Mouse (Mus musculus) kidney, adult 2 months (tissue): ENCODE data around the gene Hist1h1c. TPM values are rescaled to one million over a fixed set of nuclear protein-coding genes. Genes with fewer than 3 reads are reported as not detected.
"Not testable (repeated sequence)": the region's sequence is repeated elsewhere in the genome, so short reads cannot be mapped to it uniquely, and the experiment has no call there.

Source experiments
- DNase-seq: peaks from one replicate; pipeline ENCODE4 v3.0.0; 2021
- H3K27ac ChIP-seq: fragments of 200-500 bp; 2 replicates; pipeline ENCODE4 v1.5.1; 2012; ENCODE audit warnings: low read depth, low read length, control low read depth, inconsistent platforms; ENCODE audit not compliant: insufficient read depth
- H3K27me3 ChIP-seq: fragments of 200-500 bp; replicated peaks from 2 replicates; pipeline ENCODE4 v1.6.1; 2012; ENCODE audit warnings: mild to moderate bottlenecking, moderate library complexity, low read length, inconsistent platforms; ENCODE audit not compliant: control insufficient read depth, insufficient read depth
- H3K36me3 ChIP-seq: fragments of 200-500 bp; 2 replicates; pipeline ENCODE4 v1.6.1; 2012; ENCODE audit warnings: mild to moderate bottlenecking, moderate library complexity, low read length, inconsistent platforms; ENCODE audit not compliant: control insufficient read depth, insufficient read depth
- H3K4me1 ChIP-seq: fragments of 200-500 bp; 2 replicates; pipeline ENCODE4 v1.6.1; 2011; ENCODE audit warnings: low read length; ENCODE audit not compliant: control insufficient read depth, insufficient read depth
- H3K4me3 ChIP-seq: fragments of 200-500 bp; 2 replicates; pipeline ENCODE4 v1.5.1; 2011; ENCODE audit warnings: mild to moderate bottlenecking, low read depth, low read length, control low read depth; ENCODE audit not compliant: insufficient read depth
- CTCF ChIP-seq: fragments of 200-500 bp; conservative IDR thresholded peaks from 2 replicates; pipeline ENCODE4 v1.5.1; 2011; ENCODE audit warnings: low read depth, mild to moderate bottlenecking, control low read depth, low read length, moderate library complexity, mixed read lengths; ENCODE audit not compliant: insufficient read depth, insufficient read length
- POLR2A ChIP-seq: fragments of 200-500 bp; IDR thresholded peaks from one replicate; pipeline ENCODE4 v1.6.1; 2011; ENCODE audit warnings: low read depth, low read length, control low read depth
- WGBS: fragments of 180-500 bp; shearing (Covaris S2); methylation state at CpG from one replicate; pipeline ENCODE4 v1.1.7; 2018; 5-methylcytosine and 5-hydroxymethylcytosine counted together
- polyA plus RNA-seq: library from polyadenylated mRNA; depleted of rRNA; stranded (reverse); fragments of >200 nt; gene quantifications from 2 replicates; pipeline ENCODE4 v1.2.3, GENCODE M21; 2012

Hist1h1c gene
- polyA plus RNA-seq, 1 experiment = 76.0 TPM

DNA sequence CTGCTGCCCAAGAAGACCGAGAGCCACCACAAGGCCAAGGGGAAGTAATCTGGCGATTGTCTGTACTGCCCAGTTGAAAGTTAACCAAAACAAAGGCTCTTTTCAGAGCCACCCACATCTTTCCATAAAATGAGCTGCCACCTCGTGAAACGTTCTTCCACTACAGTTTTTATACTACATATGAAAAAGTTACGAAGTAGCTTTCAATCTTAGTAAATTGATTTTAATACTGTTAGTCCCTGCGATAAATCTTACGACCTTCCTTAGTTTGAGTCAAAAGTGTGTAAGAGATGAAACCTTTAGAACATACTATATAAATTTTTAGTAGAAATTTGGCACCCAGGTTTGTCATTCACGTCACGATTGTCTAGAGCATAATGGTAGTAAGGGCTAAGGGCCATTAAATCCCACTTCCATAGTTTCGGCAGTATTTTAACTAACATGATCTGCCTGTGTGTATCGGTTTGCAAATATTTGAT, 12.9 kb downstream of the Hist1h1c start:
- no peak for DNase-seq
- Histone ChIP-seq H3K27me3 (no peaks in the 10 kb centered on the region), H3K36me3 (no peaks in the 10 kb centered on the region), H3K4me1 (peaks cover 2% of the 10 kb centered on the region; the same call in 1 of the 2 replicates), H3K4me3 (no peak overlapping the region), H3K27ac (no peak overlapping the region)
- WGBS = 5% methylated on average over 11 of the region's 11 CpGs
- TF ChIP-seq POLR2A (no peak), CTCF (no peak)

DNA sequence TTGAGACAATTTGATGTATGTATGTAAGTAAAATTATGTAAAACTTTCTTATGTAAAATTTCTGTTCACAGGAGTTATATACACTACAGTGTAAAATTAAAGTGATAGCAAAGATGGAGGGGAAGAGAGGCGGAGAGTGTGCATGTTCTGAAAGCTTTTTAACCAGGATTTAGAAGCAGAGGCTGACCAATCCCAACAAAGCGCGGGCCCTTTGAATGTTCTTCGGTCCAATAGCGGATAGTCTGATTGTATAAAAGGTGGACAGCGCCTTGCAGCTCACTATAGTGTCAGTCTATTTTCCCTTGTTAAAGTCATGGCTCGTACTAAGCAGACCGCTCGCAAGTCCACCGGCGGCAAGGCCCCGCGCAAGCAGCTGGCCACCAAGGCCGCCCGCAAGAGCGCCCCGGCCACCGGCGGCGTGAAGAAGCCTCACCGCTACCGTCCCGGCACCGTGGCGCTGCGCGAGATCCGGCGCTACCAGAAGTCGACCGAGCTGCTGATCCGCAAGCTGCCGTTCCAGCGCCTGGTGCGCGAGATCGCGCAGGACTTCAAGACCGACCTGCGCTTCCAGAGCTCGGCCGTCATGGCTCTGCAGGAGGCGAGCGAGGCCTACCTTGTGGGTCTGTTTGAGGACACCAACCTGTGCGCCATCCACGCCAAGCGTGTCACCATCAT, 13.6 kb downstream of the Hist1h1c start, which contains the start of gene Hist1h3b:
TSS of gene Hist1h3b (plus strand) at position 201 of the 675 bp plus-strand sequence.
- WGBS = 4% methylated on average over 18 of the region's 47 CpGs
- DNase-seq = peak; percentile 88
- H3K4me1 ChIP-seq = not testable (repeated sequence)

GRCm38 (mm10) chr13:23752742-23753172, 14.1 kb downstream of the Hist1h1c start:
- Histone ChIP-seq H3K27me3 (no peaks in the 10 kb centered on the region), H3K4me1 (peaks cover 6% of the 10 kb centered on the region; the same call in 1 of the 2 replicates), H3K4me3 (no peak overlapping the region), H3K27ac (no peak overlapping the region), H3K36me3 (no peaks in the 10 kb centered on the region)
- no peak for DNase-seq
- WGBS = 21% methylated on average over 6 of the region's 6 CpGs
- TF ChIP-seq POLR2A (no peak), CTCF (no peak)

More for the DNA sequence above, 13.6 kb downstream of the Hist1h1c start, which contains the start of gene Hist1h3b:
- not testable (repeated sequence) for H3K27me3 ChIP-seq, H3K36me3 ChIP-seq
- Histone ChIP-seq H3K4me3 (peak within 1 kb of the TSS; percentile 74; the same call in 1 of the 2 replicates), H3K27ac (peak within 1 kb of the TSS; percentile 71)

GRCm38 (mm10) chr13:23753314-23754078, 14.9 kb downstream of the Hist1h1c start:
- H3K27ac ChIP-seq = no peak overlapping the region
- peaks cover 6% of the 10 kb centered on the region; the same call in 1 of the 2 replicates for H3K4me1 ChIP-seq
- no peaks in the 10 kb centered on the region for H3K27me3 ChIP-seq
- DNase-seq = no peak
- TF ChIP-seq POLR2A (no peak), CTCF (no peak)
- no peak overlapping the region for H3K4me3 ChIP-seq
- no peaks in the 10 kb centered on the region for H3K36me3 ChIP-seq
- 68% methylated on average over 4 of the region's 4 CpGs for WGBS

DNA sequence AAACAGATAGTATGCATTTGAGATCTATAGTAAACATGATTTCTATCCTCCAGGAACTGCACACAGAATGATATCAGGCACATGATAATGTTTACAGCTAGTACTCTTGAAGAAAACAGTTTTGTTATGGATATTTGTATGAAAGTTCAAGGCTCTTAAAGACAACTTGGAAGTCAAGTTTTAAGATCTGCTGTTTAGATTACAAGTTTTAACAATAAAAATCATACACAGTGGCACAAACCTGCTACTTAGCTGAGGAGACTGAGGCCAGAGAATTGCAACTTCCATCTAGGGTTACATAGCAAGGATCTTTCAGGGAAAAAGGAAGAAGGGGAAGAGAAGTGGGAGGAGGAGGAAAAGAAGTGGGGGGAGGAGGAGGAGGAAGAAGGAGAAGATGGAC, 16.4 kb downstream of the Hist1h1c start:
- Histone ChIP-seq H3K27ac (no peak overlapping the region), H3K4me3 (no peak overlapping the region), H3K36me3 (no peaks in the 10 kb centered on the region), H3K4me1 (peaks cover 6% of the 10 kb centered on the region; the same call in 1 of the 2 replicates), H3K27me3 (no peaks in the 10 kb centered on the region)
- TF ChIP-seq CTCF (no peak), POLR2A (no peak)
- DNase-seq = no peak

DNA sequence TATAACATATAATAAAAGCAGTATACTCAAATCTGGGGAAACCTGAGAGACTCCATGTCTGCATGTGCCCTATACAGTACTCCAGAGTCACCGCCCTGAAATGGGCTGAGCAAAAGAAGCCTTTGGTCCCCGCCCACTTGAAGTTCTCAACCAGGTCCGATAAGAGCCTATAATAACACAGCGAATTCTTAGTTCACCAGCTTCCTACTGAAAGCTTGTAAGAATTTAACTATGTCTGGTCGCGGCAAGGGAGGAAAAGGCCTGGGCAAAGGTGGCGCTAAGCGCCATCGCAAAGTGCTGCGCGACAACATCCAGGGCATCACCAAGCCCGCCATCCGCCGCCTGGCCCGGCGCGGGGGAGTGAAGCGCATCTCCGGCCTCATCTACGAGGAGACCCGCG, 18.2 kb downstream of the Hist1h1c start, which contains the start of gene Hist1h4b:
TSS of gene Hist1h4b (plus strand) at position 224 of the 400 bp plus-strand sequence.
- H3K27me3 ChIP-seq = no peaks in the 10 kb centered on the region
- peaks cover 8% of the 10 kb centered on the region; the same call in 1 of the 2 replicates for H3K4me1 ChIP-seq
- TF ChIP-seq POLR2A (peak; percentile 57), CTCF (no peak)
- H3K27ac ChIP-seq = peak within 1 kb of the TSS; percentile 62
- WGBS = under 1% methylated on average over 18 of the region's 22 CpGs
- peak within 1 kb of the TSS; percentile 38 for H3K4me3 ChIP-seq
- DNase-seq = peak; percentile 95
- no peaks in the 10 kb centered on the region for H3K36me3 ChIP-seq

GRCm38 (mm10) chr13:23757211-23757773, 18.7 kb downstream of the Hist1h1c start:
- WGBS = 2% methylated on average over 20 of the region's 23 CpGs
- no peak for DNase-seq

More at GRCm38 (mm10) chr13:23757211-23757773, 18.7 kb downstream of the Hist1h1c start:
- Histone ChIP-seq H3K27me3 (no peaks in the 10 kb centered on the region), H3K36me3 (no peaks in the 10 kb centered on the region), H3K4me3 (peak overlapping the region; percentile 38), H3K27ac (peak overlapping the region; percentile 62), H3K4me1 (peaks cover 8% of the 10 kb centered on the region; the same call in 1 of the 2 replicates)
- TF ChIP-seq POLR2A = no peak
- TF ChIP-seq CTCF = no peak
